Mouse (Mus musculus): ENCODE results near the gene Fam149a. TPM values are rescaled to one million over a fixed set of nuclear protein-coding genes. Genes with fewer than 3 reads are reported as not detected.
"Not testable (repeated sequence)": the region's sequence is repeated elsewhere in the genome, so short reads cannot be mapped to it uniquely, and the experiment has no call there.

Gene Fam149a
- polyA plus RNA-seq, 1 experiment from 2014 or later, result 8.8 TPM

GRCm38 (mm10) chr8:45359091-45359605 lies 22.9 kb downstream of the Fam149a start:
- H3K36me3 ChIP-seq, result no peaks in the 10 kb centered on the region
- H3K4me1 ChIP-seq, result peaks cover 3% of the 10 kb centered on the region; the same call in 1 of the 2 replicates
- H3K9me3 ChIP-seq, result no peaks in the 10 kb centered on the region
- H3K4me3 ChIP-seq, result no peak overlapping the region
- H3K27ac ChIP-seq, result 0 out of 2 replicates have a peak overlapping the region, but pooled peaks have one; percentile 87
- no peaks in the 10 kb centered on the region for H3K27me3 ChIP-seq (ENCODE audit: insufficient read depth, poor library complexity, severe bottlenecking)
- 74% methylated on average over 6 of the region's 6 CpGs for WGBS
- DNase-seq (ENCODE audit: low spot score), result no peak

GRCm38 (mm10) chr8:45358132-45358918 lies 23.8 kb downstream of the Fam149a start:
- Histone ChIP-seq H3K27ac (peak overlapping the region; percentile 87), H3K27me3 (ENCODE audit: insufficient read depth, poor library complexity, severe bottlenecking) (no peaks in the 10 kb centered on the region), H3K4me1 (peaks cover 3% of the 10 kb centered on the region; the same call in 1 of the 2 replicates), H3K9me3 (no peaks in the 10 kb centered on the region), H3K4me3 (peak overlapping the region; percentile 76), H3K36me3 (no peaks in the 10 kb centered on the region)
- 5% methylated on average over 49 of the region's 49 CpGs for WGBS
- peak; percentile 77 for DNase-seq (ENCODE audit: low spot score)

GRCm38 (mm10) chr8:45355809-45356208 lies 26.3 kb downstream of the Fam149a start:
- Histone ChIP-seq H3K4me3 (no peak overlapping the region), H3K27ac (no peak overlapping the region), H3K36me3 (no peaks in the 10 kb centered on the region), H3K4me1 (peaks cover 3% of the 10 kb centered on the region; the same call in 1 of the 2 replicates), H3K27me3 (ENCODE audit: insufficient read depth, poor library complexity, severe bottlenecking) (no peaks in the 10 kb centered on the region), H3K9me3 (no peaks in the 10 kb centered on the region)
- WGBS, result 86% methylated on average over 6 of the region's 6 CpGs
- no peak for DNase-seq (ENCODE audit: low spot score)

- H3K36me3 ChIP-seq, result peaks cover 3% of the 10 kb centered on the region; the same call in 1 of the 2 replicates
- no peaks in the 10 kb centered on the region for H3K9me3 ChIP-seq
- no peaks in the 10 kb centered on the region for H3K4me1 ChIP-seq
- H3K4me3 ChIP-seq, result no peak overlapping the region
- no peaks in the 10 kb centered on the region for H3K27me3 ChIP-seq (ENCODE audit: insufficient read depth, poor library complexity, severe bottlenecking)
- no peak overlapping the region for H3K27ac ChIP-seq
- DNase-seq (ENCODE audit: low spot score), result no peak
- 12% methylated on average over 6 of the region's 6 CpGs for WGBS
Observed at GRCm38 (mm10) chr8:45345031-45345430, 37.1 kb downstream of the Fam149a start.

- DNase-seq (ENCODE audit: low spot score), result no peak
- no peak overlapping the region for H3K4me3 ChIP-seq
- peaks cover 3% of the 10 kb centered on the region; the same call in 1 of the 2 replicates for H3K36me3 ChIP-seq
- H3K9me3 ChIP-seq, result no peaks in the 10 kb centered on the region
- H3K4me1 ChIP-seq, result no peaks in the 10 kb centered on the region
- no peaks in the 10 kb centered on the region for H3K27me3 ChIP-seq (ENCODE audit: insufficient read depth, poor library complexity, severe bottlenecking)
- 86% methylated on average over 8 of the region's 8 CpGs for WGBS
- no peak overlapping the region for H3K27ac ChIP-seq
Observed at GRCm38 (mm10) chr8:45344298-45344697, 37.8 kb downstream of the Fam149a start.

- no peaks in the 10 kb centered on the region for H3K4me1 ChIP-seq
- H3K36me3 ChIP-seq, result peaks cover 3% of the 10 kb centered on the region; the same call in 1 of the 2 replicates
- no peak for DNase-seq (ENCODE audit: low spot score)
- H3K4me3 ChIP-seq, result no peak overlapping the region
- H3K27ac ChIP-seq, result no peak overlapping the region
- no peaks in the 10 kb centered on the region for H3K27me3 ChIP-seq (ENCODE audit: insufficient read depth, poor library complexity, severe bottlenecking)
- WGBS, result 89% methylated on average over 12 of the region's 12 CpGs
- H3K9me3 ChIP-seq, result no peaks in the 10 kb centered on the region
Observed at GRCm38 (mm10) chr8:45341630-45342628, 40.2 kb downstream of the Fam149a start.

GRCm38 (mm10) chr8:45333493-45333892 lies 48.6 kb downstream of the Fam149a start:
- Histone ChIP-seq H3K4me1 (0 out of 2 replicates have a peak, but pooled peaks cover 6% of the 10 kb centered on the region), H3K9me3 (no peaks in the 10 kb centered on the region), H3K4me3 (peak overlapping the region; percentile 81), H3K27me3 (ENCODE audit: insufficient read depth, poor library complexity, severe bottlenecking) (0 out of 2 replicates have a peak, but pooled peaks cover 6% of the 10 kb centered on the region), H3K36me3 (no peaks in the 10 kb centered on the region), H3K27ac (peak overlapping the region; percentile 67; the same call in 1 of the 2 replicates)
- WGBS, result 2% methylated on average over 8 of the region's 8 CpGs
- DNase-seq (ENCODE audit: low spot score), result no peak

- WGBS, result under 1% methylated on average over 44 of the region's 44 CpGs
- peak; percentile 78 for DNase-seq (ENCODE audit: low spot score)
- H3K9me3 ChIP-seq, result no peaks in the 10 kb centered on the region
- peak within 1 kb of the TSS; percentile 67 for H3K27ac ChIP-seq
- 0 out of 2 replicates have a peak, but pooled peaks cover 6% of the 10 kb centered on the region for H3K4me1 ChIP-seq
- H3K4me3 ChIP-seq, result peak within 1 kb of the TSS; percentile 81
- 0 out of 2 replicates have a peak, but pooled peaks cover 6% of the 10 kb centered on the region for H3K27me3 ChIP-seq (ENCODE audit: insufficient read depth, poor library complexity, severe bottlenecking)
- H3K36me3 ChIP-seq, result no peaks in the 10 kb centered on the region
Observed at GRCm38 (mm10) chr8:45332685-45333409, 49.2 kb downstream of the Fam149a start, which contains the start of gene Cyp4v3. Gene Cyp4v3, minus strand, starts transcription at chr8:45333216.

GRCm38 (mm10) chr8:45330856-45331255 lies 51.2 kb downstream of the Fam149a start:
- H3K27ac ChIP-seq, result no peak overlapping the region
- H3K36me3 ChIP-seq, result no peaks in the 10 kb centered on the region
- H3K9me3 ChIP-seq, result no peaks in the 10 kb centered on the region
- 0 out of 2 replicates have a peak, but pooled peaks cover 6% of the 10 kb centered on the region for H3K27me3 ChIP-seq (ENCODE audit: insufficient read depth, poor library complexity, severe bottlenecking)
- DNase-seq (ENCODE audit: low spot score), result no peak
- 0 out of 2 replicates have a peak, but pooled peaks cover 6% of the 10 kb centered on the region for H3K4me1 ChIP-seq
- no peak overlapping the region for H3K4me3 ChIP-seq
- 68% methylated on average over 3 of the region's 3 CpGs for whole genome bisulfite sequencing

GRCm38 (mm10) chr8:45329206-45329980 lies 52.7 kb downstream of the Fam149a start:
- Histone ChIP-seq H3K4me1 (0 out of 2 replicates have a peak, but pooled peaks cover 6% of the 10 kb centered on the region), H3K27ac (no peak overlapping the region), H3K27me3 (ENCODE audit: insufficient read depth, poor library complexity, severe bottlenecking) (0 out of 2 replicates have a peak, but pooled peaks cover 6% of the 10 kb centered on the region), H3K36me3 (no peaks in the 10 kb centered on the region), H3K9me3 (no peaks in the 10 kb centered on the region), H3K4me3 (no peak overlapping the region)
- no peak for DNase-seq (ENCODE audit: low spot score)
- whole genome bisulfite sequencing, result 84% methylated on average over 6 of the region's 6 CpGs

- H3K27me3 ChIP-seq (ENCODE audit: insufficient read depth, poor library complexity, severe bottlenecking); DNase-seq (ENCODE audit: low spot score); H3K9me3 ChIP-seq; H3K4me3 ChIP-seq; H3K4me1 ChIP-seq; H3K36me3 ChIP-seq; H3K27ac ChIP-seq: not testable (repeated sequence)
Observed at GRCm38 (mm10) chr8:45327076-45327475, 55.0 kb downstream of the Fam149a start.

All from heart, embryonic 10.5 days (tissue).